Mouse (Mus musculus): ENCODE results near the gene Mlkl. TPM values are rescaled to one million over a fixed set of nuclear protein-coding genes. Genes with fewer than 3 reads are reported as not detected.

Gene Mlkl
- polyA plus RNA-seq (2012; rRNA removed), result 0.41 and 0.67 TPM in 2 replicates

DNA sequence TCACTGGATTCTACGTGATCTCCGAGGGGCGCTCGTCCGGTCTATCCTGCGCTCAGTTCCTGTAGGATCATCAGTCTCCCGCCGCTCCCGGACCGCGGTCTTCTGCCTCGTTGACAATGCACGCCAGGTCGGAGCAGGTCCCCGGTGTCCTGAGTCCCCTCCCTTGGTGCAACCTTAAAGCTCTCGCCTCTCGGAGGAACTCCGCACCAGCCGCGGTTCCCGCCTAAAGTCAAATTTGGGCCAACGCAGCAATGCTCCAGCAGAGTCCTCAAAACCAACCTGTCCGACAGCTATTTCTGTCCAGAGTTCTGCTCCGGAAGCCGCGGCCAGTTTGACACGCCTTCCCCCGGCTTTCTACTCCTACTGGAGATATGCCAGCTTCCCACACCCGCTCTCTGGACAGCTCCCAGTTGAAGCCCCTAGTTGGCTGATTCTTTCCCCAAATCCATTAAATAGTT is at the start of gene Mlkl:
Gene Mlkl, minus strand, starts transcription at position 288 of the 458 bp plus-strand sequence.

DNA sequence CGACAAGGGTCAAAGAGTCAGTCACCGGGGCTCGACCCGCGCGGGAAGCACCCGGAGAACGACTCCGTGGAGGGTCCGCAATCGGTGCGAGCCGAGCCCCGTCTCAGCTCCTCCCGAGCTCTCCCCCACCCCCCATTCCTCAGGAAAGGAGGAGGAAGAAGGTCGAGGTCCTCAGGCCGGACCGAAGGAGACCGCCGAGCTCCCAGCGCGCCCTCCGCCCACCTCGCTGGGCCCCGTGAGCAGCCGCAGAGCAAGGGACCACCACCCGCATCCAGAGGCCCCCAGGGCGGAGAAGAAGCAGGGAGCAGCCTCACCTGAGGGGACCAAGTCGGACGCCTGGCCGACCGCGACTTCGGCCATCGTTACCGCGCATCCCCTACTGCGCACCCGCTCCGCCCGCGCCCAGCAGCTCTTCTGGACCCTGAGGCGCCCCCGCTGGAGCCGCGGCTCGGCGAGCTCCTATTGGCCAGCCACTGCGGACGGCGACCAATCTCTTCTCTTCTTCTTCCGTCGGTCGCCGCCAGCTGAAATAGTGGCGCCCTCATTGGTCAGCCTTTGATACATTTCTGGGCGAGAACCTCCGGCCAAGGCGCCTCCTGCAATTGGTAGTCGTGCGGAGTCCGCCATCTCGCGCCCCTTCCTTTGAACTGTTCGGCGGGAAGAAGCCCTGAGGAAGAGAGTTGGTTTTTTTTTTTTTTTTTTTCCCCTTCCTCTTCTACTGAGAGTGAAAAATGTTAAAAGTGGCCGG is 38.0 kb downstream of the Mlkl start, which contains the start of gene Rfwd3:
Gene Rfwd3, minus strand, starts transcription at position 402 of the 748 bp plus-strand sequence.

Other genes with a start within 250 kb of the Mlkl start
- gene Clec18a, start 245.8 kb downstream of the Mlkl start, polyA plus RNA-seq (2012; rRNA removed), result 0.82 and 0.91 TPM in 2 replicates
- gene Pdpr, start 243.5 kb downstream of the Mlkl start, polyA plus RNA-seq (2012; rRNA removed), result 8.3 and 12.1 TPM in 2 replicates
- gene Glg1, start 79.0 kb downstream of the Mlkl start, polyA plus RNA-seq (2012; rRNA removed), result 41.0 and 48.8 TPM in 2 replicates
- 35.2 and 50.0 TPM in 2 replicates for gene Rfwd3, start 38.0 kb downstream of the Mlkl start, polyA plus RNA-seq (2012; rRNA removed)
- not detected in 2 replicates for gene Fa2h, start 55.6 kb upstream of the Mlkl start, polyA plus RNA-seq (2012; rRNA removed)
- 9.7 and 10.7 TPM in 2 replicates for gene Wdr59, start 183.9 kb upstream of the Mlkl start, polyA plus RNA-seq (2012; rRNA removed)
- 137 and 157 TPM in 2 replicates for gene Znrf1, start 197.9 kb upstream of the Mlkl start, polyA plus RNA-seq (2012; rRNA removed)

Measured in central nervous system, embryonic 11.5 days (tissue).